Mouse (Mus musculus) adrenal gland, postnatal 0 days (tissue): ENCODE measurements around the gene Hhip. TPM values are rescaled to one million over a fixed set of nuclear protein-coding genes. Genes with fewer than 3 reads are reported as not detected.

Experiments
- polyA plus RNA-seq: library from polyadenylated mRNA; unstranded; fragments of >200 nt; fragmentation: Nextera tagmentation; extraction: Ambion mirVana; gene quantifications from 2 replicates; pipeline ENCODE4 v1.2.1, GENCODE M21; 2015

Hhip gene
- 17.1 and 27.3 TPM in 2 replicates for polyA plus RNA-seq

DNA sequence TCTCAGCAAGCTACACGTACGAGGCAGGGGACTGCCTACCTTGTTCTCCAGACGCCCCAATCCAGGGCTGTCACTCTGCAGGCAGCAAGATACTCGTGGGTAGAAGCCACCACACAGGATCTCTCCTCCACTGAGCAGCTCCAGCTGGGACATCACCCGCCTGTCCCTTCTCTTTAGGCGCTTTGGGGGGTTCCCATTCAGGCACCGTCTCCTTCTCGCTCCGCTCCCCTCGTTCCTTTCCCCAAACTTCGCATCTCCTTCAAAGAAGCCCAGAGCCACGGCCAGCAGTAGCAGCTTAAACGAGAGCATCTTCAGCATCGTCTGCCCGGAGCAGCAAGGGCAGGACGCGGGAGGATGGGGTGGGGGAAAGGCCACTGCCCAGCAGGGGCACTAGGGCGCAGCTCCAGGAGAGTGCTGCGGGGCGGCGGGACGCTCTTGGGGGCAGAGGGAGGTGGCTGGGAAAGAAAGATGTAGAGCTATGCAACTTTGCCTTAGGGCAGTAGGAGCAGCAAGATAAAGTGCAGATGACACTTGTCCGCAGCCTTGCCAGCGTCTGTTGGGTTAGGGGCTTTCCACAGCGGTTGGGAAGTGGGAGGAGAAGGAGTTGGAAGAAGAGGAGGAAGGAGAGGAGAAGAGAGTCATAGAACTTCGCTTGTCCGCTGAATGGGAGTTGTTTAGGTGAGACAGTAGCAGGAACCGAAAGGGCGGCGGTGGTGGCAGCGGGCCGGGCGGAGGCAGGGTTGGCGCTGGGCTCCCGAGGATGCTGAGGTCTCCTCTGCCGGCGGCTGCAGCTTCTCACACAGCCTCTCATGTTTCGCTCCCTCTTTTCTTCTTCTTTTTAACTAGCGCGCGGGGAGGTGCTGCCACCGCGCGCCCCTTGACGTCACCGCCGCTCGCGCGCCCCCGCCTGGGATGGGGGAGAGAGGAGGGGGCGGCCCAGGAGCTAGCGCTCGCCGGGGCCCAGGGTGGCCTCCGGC is at the start of gene Hhip:
TSS of gene Hhip (minus strand) at position 809 of the 977 bp plus-strand sequence.

